Mouse (Mus musculus) retina, adult 2 months (tissue): ENCODE data around the gene Fuz.
"Not testable (repeated sequence)": the region's sequence is repeated elsewhere in the genome, so short reads cannot be mapped to it uniquely, and the experiment has no call there.

Experiments
- DNase-seq: peaks from one replicate; pipeline ENCODE4 v3.0.0-alpha.2; 2012; ENCODE audit warnings: low read depth, low spot score

Gene Fuz

DNA sequence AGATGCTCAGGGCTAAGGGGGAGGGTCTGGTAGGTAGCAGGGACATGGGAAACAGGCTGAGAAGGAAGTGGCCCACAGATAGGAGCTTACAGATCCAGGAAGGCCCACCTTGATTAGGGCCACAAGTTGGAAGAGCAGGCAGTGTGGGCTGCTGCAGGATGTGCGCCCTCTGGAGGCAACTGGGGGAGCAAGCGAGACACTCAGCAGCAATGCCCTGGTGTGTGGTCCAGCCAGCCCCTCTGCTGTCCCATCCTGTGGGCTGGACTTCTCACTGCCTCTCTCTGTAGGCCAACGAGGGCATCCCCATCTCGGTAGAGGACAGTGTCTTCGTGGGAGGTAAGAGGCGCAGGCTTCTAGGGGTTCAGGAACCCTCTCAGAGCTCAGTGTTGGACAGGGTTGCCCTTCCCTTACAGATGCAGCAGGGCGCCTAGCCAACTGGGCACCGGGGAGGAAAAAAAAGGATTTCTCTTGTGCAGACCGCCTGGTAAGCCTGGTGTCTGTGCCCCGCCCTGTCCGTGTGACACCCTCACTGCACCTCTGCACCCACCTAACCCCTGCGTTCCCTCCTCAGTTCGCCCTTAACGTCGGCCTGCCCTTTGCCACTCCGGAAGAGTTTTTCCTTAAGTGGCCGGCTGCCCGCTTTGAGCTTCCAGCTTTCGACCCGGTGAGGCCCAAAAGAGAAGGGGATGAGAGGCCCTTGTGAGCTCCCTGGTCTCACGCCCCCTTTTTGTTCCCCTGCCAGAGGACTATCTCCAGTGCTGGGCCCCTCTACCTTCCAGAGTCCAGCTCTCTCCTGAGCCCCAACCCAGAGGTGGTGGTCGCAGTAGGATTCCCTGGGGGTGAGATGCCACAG, 35.1 kb upstream of the Fuz start:
- no peak for DNase-seq

DNA sequence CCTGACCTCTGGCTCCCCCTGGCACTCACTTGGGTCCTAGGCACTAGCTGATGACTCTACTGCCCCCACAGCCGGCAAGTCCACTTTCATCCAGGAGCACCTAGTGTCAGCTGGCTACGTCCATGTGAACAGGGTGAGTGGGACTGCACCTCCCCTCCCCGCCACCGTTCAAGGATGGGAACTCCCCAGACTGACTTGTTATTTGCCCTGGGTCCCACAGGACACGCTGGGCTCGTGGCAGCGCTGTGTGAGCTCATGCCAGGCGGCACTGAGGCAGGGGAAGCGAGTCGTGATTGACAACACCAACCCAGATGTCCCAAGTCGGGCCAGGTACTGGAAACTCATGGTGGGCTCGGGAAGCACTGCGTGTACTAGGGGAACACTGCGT, 34.5 kb upstream of the Fuz start:
- no peak for DNase-seq

DNA sequence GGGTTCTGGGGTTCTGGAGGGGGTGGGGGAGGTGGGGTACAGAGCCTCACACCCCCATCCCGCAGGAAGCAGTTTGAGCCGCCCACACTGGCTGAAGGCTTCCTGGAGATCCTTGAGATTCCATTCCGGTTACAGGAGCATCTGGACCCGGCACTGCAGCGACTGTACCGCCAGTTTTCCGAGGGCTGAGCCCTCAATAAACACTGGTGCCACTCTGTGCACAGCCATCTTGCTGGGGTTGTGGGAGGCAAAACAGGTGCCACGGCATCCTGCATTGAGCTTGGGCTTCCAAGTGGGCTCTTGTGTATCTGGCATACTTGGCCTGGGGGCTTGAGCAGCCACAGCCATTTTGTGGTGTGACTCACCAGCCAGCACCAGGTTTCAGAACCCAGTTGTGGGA, 33.4 kb upstream of the Fuz start:
- DNase-seq, result no peak

DNA sequence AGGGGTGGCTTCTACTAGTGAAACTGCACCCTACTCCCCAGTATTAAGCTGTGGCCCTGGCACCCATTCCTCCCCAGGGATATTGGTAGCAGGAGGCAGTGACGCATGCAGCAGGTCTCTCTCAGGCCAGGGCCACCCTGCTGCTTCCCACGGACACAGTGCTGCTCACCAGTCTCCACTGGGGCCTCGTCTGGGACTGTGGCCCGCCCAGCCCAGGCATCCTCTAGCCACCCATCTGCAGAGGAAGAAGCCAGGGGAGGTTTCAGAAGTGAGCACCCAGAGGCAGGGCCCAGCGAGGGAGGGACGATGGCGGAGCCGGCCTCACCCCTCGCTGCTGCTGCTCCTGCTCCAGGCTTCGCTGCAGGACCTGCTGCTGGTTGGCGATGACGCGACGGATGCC, 32.7 kb upstream of the Fuz start:
- no peak for DNase-seq

DNA sequence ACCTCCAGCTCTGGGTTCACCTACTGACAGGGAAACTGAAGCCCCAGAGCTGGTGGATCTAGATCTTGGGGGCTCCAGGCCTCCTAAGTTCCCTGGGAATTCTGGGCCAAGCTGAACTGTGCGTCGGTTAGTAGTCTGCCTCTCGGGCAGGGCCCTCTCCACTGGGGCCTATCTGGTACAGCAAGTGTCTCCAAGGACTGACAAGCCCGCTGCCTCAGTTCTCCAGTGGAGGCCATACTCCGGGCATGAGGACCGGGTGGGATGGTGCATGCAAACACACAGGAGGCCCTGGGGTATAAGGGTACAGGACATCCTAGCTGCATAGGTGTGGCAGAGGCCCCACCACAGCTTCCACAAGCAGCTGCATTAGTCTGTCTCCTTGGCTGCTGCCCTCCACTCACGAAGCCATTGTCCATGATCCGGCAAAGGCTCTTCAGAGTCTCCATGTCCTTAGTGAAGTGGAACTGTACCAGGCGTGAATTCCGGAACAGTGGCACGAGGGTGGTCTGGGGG, 31.8 kb upstream of the Fuz start:
- DNase-seq, result no peak

DNA sequence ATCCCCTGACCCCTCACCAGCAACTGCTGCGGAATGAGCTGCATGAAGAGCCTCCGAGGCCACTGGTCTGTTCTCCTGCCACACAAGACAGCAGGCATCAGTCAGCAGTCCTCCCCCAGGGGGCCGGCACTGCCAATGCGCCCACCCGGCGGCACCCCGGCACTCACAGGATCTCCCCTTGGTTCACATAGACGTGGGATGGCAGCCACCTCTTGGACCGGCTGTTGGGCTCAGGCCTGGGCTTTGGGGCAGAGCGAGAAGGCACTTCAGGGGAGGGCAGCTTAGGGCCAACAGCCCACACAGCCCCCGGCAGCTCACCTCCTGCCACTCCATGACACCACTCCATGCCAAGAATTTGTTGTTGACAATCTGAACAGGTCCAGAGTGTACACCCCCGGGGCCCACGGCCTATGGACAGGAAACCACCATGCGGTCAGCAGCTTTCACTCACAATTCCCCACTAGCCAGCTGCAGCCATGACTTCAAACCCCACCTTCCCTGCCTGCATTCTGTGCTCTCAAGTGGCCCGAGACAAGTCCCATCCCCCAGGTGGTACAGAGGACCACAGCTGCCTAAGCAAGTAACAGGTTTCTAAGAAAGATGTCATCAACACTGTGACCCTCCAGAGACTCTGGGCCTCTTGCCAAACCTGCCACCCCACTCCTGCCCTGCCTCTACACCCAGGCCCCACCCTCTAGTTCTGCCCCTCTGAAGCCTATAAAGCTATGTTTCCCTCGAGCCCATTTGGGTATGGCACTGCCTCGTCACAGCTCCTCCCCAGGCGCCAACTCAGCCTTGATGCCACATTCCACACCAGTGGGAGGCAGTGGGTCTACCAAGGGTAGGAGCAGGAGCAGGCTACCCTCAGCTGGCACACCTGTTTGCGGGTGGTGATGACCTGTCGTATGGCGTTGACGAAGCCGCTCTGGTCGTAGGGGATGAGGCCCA, 31.0 kb upstream of the Fuz start:
- DNase-seq, result no peak

DNA sequence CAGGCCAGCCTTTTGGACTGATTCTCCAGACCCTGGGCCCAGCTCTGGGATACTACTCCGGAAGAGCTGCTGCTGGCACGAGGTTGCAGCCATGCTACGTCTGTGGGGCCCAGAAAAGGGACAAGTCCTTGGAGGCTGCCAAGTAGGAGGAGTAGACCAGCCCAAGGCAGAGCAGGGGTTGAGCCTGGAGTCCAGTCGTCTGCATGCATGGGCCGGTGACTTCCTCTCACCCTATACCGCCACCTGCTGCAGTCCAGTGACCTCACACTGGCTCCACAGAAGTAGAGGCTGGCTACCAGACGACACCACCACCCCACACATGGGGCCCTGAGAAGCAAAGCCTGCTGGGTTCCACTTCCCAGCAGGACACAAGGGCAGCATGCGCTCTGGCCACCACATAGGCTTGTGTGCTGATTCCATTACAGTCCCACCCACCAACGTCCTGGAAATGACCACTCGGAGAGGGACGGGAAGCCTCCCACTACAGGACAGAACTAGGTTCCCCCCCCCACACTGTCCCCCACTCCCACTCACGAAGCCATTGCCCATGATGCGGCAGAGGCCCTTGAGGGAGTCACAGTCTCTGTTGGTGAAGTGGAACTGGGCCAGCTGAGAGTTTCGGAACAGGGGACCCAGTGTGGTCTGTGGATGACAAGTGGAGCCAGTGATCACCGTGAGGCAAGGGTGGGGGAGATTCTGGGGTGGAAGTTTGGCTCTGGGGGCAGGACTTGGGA, 29.4 kb upstream of the Fuz start:
- no peak for DNase-seq

DNA sequence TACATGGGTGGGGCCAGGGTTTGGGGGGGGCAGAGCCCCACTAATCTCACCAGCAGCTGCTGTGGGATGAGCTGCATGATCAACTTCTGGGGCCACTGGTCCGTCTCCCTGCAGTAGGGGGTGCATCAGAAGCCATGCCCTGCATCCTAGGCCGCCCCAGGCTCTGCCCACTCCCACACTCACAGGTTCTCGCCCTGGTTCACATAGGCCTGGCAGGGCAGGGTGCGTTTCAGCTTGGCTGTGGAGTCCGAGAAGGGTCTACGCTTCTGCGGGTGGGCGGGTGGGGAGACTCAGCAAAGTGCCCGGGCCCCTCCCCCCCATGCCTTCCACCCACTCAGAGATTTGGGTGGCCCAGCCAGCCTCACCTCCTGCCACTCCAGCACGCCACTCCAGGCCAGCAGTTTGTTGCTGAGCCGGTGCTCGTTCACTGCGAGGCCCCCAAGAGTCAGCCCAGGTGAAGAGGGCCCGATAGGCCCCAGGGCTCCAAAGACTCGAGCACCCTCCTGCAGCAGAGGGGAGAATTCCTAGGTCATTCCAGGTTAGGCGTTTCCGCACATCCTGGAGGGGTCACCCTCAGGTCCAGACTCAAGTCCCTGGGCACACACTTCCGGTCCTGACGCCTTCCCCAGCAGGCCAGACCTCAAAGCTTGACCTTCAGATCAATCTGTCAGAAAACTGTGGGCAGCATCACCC, 28.7 kb upstream of the Fuz start:
- no peak for DNase-seq

DNA sequence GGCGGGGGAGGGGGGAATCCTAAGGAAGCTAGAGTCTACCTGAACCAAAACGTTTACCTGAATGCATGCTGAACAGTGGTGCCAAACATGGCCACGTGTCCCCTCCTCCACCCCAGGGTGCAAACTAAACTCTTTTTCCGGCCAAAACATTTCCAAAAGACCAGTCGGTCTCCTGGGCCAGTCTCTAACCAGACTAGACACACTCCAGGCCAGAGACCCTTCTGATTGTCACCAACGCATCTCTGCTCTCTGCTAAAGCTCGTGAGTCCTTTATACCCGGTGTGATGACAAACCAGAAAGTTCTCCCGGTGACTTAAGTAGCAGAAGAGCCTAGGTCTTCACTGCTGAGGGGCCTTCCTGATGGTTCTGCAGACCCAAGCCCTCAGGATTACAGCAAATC, 28.1 kb upstream of the Fuz start:
- no peak for DNase-seq

DNA sequence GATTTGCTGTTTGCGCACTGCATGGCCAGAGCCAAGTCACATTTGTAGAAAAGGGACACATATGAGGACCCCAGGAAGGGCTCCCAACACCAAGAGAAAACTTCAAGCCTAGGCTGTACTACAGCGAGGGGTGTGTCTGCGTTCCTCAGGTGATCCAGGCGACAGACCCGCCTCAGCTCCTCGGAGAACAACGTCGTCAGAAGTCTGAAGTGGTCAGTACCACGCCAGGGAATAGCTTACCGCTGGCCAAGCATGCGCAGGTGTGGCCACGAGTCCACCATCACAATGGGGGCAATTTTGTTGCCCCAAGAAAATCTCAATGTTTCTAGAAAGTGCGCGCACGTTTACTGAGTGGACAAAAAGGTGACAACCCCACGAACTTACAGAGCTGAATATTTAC, 27.4 kb upstream of the Fuz start:
- no peak for DNase-seq

DNA sequence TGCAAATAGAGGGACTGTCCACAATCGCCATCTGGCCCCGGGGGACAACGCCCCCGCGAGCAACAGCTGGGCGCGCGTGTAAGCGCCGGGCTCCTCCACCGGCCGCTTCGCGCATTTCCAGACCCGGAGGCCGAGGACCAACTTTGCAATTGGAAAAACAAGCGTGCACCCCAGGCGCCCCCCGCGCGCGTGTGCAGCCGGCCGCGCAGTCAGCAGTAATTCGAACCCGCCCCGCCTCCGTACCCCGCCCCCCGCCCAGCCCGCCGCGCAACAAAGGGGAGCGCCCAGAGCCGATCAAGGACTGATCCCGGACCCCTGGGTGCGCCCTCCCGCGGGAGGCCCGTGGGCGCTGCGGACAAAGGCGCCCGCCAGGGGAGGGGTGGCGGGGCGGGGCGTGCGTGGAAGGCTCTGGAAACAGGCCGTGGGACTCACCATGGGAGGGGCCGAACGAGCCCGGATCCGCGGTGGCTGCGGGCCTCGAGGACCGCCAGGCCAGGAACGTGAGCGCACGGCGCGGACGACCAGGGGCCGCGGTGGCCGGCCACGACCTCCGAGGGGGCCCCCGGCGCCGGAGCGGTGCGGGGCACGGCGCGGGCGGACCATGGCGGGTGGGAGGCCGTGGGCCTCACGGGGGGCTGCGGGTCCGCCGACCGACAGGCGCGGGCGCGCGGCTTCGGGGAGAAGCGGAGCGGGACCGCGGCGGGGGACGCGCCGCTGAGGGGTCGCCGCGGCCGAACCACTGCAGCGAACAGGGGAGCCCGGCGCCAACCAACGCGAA, 26.8 kb upstream of the Fuz start:
- DNase-seq, result peak; percentile 51

DNA sequence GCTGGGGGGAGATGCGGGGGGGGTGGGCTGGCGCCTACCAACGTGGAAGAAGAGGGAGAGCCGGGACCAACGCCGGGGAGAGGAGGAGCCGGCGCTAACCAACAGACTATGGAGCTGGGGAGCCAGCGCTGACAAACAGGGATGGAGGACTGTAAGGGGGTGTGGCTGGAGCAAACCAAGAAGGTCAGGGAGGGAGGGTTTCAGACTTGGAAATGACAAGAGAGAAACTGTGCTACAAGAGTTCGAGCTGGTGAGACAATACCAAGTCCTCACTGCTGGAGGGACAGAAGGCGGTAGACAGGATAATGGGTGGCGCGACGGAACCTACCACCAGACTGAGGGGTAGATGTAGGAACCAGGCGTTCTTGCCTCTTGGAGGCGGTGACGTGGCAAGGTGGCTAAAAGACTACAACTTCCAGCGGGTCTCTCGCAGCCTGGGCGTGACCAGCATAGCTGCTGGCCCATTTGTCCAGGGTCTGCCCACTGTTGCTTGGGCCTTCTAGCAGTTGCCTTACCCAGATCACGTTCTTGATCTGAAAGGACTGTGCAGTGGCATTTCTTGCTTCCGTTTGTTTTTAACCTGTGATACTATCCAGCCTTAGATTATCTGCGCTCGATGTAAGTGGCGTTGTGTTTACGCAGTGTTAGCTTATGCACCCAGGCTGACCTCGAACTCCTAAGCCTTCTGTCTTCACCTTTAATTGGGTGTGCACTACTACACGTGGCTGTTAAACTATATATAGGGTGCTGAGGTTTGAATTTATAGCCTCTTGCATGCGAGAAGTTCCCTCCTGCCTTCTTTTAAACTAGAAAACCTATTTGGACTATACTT, 26.0 kb upstream of the Fuz start, which contains the start of gene Ptov1:
Ptov1 (minus strand) TSS at position 92 of the 832 bp plus-strand sequence.
- peak; percentile 91 for DNase-seq

DNA sequence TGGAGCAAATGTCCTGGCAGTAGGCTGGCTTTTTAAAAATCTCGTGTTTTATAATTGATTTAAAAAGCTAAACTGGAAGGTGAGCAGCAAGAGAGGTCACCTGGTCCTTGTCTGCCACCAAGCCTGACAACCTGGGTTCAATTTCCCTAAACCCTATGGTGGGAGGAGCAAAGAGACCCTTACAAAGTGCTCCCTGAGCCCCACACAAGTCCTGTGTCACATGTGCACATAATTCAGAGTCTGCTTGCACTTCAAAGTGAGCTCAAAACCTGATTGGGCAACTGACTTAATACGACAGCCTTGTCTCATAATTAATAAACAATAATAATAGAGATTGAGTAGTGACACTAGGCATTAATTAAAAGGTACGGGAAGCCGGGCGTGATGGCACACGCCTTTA, 25.3 kb upstream of the Fuz start:
- DNase-seq, result no peak

DNA sequence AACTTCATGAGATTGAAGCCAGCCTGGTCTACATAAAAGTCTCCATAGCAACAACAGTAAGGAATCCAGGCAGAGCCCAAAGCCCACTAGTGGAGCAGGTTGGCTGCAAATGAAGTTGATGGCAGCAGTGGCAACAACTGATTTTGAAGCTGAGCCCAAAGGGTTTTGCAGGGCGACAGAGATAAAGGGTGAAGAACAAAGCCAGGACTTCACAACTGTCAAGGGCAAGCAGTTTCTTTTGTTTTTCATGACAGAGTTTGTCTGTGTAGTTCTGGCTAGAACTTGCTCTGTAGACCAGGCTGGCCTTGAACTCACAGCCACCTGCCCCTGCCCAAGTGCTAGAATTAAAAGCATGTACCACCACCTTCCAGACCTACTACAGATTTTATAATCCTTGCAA, 24.7 kb upstream of the Fuz start:
- no peak for DNase-seq

DNA sequence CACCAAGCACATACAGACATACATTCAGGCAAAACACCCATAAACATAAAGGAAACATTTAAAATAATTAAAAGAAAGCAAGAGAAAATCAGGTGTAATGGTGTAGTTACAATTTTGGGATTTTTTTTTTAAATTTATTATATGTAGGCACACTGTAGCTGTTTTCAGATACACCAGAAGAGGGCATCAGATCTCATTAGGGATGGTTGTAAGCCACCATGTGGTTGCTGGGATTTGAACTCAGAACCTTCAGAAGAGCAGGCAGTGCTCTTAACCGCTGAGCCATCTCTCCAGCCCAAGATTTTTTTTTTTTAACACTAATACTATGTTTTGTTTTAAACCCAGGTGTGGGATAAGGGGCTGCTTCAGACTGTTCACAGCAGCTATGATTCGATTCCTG, 24.1 kb upstream of the Fuz start:
- not testable (repeated sequence) for DNase-seq

DNA sequence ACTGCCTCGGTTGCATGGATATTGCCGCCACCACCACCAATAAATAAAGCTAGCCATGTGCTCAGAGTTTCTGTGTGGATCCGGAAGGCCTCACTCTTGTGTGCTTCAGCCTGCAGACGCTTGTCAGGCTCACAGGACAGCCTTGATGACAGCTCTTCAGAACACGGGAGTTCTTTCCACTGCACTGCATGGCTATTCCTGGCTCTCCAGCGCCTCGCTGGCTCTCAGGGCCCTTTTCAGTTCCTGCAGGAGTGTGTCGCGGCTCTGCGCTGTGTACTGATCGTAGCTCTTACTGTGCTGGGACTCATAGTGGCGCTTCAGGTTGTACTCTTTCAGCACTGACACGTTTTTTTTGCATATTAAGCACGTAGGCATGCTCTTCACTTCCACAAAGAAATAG, 18.0 kb upstream of the Fuz start:
- no peak for DNase-seq

DNA sequence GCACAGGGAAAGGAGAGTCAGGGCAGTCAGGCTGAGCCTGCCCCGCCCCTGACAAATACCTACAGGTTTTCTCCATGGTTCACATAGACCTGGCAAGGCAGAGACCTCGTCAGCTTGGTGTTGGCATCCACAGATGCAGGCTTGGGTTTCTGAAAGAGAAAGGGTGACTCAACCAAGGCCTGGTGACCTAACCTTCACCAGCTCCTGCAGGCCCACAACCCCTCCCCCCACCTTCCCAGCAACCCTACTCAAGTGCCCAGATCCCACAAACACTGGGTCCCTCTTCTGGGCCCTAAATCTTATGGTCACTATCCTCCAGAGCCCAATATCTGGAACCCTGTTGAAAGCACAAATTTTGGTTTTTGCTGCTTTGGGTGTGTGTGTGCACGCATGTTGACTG, 12.8 kb upstream of the Fuz start:
- DNase-seq, result no peak

DNA sequence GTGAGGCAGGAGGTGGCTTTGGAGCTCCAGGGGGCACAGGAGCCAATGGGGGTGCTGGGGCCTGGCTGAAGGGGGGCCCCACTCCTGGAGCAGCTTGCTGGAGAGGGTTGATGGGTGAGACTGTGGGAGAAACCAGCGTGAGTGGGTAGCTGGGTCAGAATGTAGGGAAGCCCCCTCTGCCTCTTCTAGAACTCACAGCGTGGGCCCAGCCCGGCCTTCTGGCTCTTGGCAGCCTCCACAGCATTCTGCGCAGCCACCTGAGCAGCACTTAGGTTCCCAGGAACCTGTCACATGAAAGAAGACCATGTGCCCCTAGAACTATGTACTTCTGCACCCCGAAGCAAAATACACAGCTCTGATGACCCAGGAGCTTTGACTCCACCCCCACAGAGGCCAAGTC, 11.2 kb upstream of the Fuz start:
- DNase-seq, result no peak

DNA sequence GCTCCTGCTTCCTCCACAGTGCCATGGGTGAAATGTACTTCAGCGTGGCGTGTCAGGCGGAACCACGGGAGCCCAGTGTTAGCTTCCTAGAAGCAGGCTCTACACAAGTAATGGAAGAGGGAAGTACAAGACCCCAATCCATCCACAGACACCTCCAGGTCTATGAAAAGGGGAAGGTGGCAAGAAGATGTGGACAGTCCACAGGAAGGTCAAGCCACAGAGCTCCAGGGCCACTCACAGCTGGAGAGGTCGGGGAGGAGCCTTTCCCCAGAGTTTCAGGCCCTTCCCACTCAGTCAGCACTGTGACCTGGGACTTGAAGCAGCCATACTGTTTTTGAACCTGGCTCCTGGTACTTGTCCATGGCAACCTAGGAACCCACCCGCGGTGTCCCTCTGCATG, 8.9 kb upstream of the Fuz start:
- no peak for DNase-seq
